Mouse (Mus musculus) layer of hippocampus, postnatal 14 days (tissue): ENCODE measurements at regions not wholly inside any gene's neighbourhood (a gene's known extent, or its start where the extent isn't known, plus 50 kb on each side); places are given as distances from the start of the nearest gene placed in this dataset.

ENCODE experiments used
- DNase-seq, 2 experiments: peaks; one replicate each; pipeline ENCODE4 v3.0.0; 2021 to 2022; ENCODE audit warnings: low spot score in 2 of 2, mixed read lengths in 1 of 2

DNA sequence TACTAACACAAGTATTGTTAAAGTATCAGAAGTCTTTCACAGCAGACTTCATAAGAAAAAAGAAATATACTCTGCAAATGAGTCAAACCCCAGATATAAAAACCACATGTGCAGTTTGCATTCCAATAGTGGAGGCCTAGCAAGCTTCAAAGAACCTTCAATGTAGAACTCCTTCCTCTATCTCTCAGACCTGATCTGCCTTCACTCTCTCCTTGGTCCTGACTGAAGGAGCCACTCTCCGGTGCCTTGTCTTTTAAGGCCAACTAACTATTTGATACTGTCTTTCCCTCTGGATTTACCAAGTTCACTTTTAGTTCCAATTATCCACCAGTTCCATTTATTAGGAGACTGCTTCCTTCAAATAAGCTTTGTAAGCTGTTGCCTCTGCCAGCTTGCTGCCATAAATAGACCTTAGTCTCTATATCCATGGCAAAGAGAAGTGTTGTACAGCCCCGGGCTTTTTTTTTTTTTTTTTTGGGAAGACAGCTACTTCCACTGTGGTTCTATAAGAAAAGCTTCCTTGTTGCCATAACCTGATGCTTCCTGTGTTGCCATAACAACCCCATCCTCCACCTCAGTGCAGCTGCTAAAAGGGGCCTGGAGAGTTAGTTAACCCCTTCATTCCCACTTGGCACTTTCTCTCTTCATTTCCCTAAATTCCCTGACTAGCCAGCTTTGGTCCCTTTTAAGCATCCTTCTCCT lies 266.5 kb upstream of the Tbl1xr1 start:
- peak in 1 of 2 experiments; percentile 22 for DNase-seq

DNA sequence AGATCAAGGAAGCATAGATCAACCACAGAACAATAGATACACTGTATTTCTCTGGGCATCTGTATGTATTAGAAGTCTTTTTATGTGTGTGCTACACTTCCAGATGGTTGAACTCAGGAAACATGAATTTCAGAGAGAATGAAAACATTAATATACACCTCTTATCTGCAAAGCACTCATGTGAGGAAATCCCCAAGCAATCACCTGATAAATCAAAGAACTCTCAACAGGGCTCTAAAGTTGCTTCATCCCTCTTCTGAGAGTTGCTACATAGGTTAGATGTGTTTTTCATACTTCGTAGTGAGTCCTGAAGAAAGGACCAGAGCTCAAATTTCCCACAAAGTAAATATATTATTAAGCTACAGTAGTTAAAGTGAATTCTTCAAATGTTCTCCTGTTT lies 263.1 kb upstream of the Tbl1xr1 start:
- DNase-seq = no peak

DNA sequence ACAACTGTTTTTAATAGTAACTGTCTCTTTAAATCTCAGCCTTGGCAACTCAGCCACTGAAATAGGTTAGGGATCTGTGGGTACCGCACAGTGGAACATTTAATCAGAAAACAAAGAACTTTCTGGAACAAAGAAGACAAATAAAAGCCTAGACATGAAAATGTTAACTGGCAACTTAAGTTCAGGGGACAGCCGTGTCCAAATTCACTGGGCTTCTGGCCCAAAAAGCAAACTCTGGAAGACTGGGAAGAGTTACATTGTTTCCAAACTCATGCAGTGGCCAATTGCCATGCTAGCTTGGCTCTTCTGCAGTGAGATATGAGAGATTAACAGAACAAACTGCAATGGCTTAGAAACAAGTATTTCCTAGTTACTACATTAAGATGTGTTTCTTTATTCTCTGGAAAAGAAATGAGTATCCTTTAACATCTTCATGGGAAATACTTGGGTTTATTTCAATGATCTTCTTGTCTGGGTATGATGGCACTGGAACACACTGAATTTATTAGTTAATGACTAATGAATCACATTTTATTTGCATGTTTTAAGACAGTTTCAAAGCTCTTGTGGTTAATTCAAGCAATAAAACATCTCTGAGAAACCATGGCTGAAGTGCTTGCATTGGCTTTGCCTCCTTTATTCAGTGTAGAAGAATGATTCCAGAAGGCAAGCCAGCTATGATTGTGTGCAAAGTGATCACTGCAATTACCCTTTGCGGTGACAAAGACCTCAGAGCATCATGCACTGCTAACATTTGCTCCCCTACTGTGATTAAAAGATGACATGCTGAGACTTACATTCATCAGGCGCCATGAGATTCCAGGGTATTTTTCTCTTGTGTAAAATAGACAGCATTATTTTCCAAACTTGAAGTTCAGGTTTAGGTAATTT lies 259.2 kb upstream of the Tbl1xr1 start:
- peak; percentile 23 to 66 for DNase-seq

DNA sequence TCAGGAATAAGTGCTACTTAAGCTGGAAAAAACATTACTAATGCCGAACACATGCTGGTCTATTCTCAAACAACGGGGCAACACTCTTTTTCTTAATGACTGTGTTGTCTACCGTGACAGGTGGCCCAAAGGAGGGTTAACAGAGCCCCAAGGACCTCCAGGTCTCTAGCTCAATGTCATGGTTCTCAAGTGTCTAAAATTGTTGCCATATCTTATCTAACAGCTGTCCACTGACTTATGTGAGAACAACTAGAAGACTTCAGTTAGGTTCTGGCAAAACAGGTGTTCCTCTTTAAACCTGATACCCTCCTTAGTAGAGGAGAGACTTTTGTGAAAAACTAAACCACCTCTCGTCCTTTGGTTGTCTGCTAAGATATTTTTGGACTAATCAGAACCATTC lies 257.4 kb upstream of the Tbl1xr1 start:
- DNase-seq = no peak

DNA sequence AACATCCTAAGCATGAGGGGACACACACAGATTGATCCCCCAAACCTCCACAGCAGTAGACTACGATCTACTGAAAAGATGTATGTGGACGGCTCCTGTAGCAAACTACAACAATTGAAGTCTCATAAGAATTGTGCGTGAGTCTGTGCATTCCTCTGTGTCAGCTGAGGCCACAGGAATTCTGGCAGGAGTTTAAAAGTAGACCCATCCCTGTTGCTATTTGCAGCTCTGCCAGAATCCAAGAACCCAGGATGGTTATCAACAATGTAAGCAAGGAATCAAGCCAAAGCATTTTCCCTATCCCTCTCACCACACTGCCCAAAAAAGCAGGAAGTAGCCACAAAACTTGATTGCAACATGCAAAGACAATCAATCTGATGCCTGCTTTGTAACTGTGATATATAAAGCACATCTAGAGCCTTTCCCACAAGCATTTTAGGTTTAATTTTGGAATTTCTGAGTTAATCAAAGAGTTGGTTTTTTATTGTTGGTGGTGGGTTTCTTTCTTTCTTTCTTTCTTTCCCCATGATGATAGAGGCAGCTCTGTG lies 256.3 kb upstream of the Tbl1xr1 start:
- DNase-seq = no peak

DNA sequence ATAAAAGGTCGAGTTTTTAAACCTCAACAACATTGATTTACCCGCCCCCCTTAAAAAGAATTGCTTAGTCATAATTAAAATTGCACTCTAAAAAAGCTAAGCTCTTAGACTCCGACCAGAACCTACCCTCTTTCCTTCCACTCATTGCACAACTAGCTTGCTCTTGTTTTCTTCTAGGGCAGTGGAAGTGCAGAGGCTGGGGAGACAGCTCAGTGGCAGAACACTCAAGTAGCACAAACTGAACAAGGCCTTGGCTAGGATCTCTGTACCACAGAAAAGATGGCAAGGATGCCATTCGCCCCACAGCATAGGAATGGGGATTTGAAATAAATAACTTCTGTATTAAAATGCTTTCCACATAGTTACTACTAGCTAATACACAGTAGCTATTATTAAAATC lies 253.8 kb upstream of the Tbl1xr1 start:
- DNase-seq = no peak

DNA sequence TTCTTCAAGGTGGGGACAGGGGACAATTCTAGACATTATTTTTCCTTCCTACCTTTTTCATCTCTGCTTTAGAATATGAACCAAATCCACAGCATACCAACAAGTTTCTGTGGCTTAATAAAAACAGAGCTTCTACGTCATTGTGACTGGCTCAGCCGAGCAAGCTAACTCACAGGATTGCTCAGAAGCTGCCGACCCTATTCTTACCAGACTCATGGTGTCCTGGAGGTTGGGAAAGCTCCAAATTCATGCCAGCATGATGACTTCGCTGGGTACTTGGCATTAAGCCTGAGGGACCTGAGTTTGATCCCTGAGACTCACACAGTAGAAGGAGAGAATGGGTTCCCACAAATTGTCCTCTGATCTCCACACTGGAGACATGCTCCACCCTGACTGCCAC lies 253.1 kb upstream of the Tbl1xr1 start:
- DNase-seq = no peak

DNA sequence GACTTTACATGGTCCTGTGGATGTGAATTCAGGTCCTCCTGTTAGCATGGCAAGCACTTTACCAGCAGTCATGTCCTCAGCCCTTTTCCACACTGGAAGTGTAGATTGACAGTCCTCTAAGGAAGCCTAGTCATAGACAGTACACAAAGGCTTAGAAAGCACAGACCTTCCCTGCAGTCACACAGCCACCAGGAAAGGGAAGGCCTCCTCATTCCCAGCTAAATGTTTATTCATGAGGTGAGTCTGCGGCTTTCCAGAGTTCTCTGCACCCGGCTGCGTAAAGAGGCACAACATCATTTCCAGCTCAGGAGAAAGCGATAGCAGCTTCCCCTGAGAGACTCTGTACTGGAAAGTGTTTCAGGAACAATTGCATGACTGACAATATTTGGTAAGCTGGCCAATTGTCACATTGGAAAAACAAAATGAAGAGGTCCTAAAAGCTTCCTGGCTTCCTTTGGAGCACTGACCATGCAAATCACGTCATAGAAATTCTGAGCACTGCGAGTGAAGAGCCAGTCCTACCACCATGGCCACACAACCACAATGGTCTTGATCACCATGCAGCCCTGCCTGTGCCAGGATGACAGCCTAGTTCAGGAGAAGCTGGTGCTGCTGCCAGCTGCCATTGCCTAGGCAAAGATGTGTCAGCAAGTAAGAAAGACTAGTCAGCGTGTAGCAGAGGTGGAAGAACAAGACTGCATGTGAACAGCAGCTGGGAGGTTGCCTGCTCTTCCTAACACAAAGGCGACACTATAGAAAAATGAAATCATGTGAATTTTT lies 252.2 kb upstream of the Tbl1xr1 start:
- DNase-seq = peak in 1 of 2 experiments; percentile 37

DNA sequence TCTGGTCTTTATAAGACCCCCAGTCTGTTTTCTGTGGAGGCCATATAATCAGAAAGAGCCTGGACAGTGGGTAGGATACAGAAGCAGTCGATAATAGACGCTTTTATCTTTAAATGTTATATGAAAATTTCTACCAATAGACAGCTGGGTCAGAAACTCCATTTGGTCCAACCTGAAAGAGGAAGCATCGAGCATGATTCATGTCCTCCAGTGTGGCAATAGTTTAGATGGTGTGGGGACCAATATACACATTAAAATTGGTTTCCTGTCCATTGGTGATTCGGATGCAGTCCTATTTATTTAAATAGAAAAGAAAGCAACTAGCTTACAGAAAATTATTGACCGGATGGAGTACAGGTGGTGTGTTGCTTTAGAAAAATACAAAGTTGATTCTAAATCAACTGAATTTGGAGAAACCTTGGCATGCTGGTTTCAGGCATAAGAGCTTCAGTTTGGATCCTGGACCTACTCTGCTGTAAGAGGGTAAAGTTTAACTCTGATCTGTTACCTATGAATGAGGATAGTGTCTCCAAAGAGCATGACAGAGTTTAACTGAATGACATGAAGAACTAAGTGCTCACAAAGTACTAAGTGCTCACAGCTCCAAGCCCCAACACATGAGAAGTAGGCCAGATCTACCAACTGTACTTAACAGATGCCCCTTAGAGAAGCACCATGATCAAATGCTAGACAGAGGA lies 251.4 kb upstream of the Tbl1xr1 start:
- DNase-seq = no peak

DNA sequence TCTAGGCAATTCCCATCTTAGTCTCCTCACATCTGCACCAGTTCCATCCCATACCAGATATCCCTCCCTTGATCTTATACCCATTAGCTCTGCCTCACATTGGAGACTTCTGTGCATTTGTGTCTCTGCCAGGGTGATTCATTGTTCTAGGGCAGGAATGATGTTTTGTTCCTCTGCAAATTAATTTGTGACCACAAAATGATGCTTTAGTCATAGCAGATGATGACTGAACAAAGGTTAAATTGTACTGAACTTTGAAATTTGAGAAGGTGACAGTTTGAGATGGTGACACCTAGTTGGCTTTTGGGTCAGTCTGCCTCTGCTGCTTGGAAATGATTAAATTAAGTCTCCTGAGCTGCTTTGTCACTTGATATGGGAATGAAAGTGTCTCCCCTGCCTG lies 248.8 kb upstream of the Tbl1xr1 start:
- DNase-seq = no peak

DNA sequence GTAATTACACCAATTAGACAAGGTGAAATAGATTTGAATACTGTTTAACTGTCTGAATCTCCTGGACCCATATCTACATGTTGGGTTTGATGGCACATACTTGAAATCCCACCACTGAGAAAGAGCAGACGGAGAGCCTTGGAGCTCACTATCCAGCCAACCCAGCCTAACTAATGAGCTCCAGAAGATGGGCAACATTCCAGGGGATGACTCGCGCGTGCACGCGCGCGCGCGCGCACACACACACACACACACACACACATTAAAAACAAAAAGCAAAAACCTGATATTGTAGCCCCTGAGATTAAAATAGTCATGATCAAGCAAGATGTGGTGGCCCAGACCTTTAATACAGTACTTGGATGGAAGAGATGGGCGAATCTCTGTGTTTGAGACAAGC lies 243.3 kb upstream of the Tbl1xr1 start:
- no peak for DNase-seq

DNA sequence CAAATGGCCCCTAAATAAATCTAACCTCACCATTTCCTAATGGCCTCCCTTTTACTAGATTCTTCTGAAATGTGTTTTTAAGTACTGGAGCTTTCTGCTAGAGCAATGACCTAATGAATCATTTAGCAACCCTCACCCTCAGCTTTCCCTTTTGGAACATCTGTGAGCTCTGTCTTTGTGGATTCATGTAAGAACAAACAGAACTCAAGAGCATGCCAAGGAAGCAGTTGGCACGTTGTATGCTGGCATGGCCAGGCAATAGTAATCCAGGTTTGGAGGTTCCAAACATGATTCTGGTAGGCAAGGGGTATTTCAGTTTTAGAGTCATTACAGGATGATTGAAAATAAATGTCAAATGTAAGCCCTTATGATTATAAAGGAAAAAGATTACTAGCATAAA lies 240.9 kb upstream of the Tbl1xr1 start:
- DNase-seq = peak in 1 of 2 experiments; percentile 54

DNA sequence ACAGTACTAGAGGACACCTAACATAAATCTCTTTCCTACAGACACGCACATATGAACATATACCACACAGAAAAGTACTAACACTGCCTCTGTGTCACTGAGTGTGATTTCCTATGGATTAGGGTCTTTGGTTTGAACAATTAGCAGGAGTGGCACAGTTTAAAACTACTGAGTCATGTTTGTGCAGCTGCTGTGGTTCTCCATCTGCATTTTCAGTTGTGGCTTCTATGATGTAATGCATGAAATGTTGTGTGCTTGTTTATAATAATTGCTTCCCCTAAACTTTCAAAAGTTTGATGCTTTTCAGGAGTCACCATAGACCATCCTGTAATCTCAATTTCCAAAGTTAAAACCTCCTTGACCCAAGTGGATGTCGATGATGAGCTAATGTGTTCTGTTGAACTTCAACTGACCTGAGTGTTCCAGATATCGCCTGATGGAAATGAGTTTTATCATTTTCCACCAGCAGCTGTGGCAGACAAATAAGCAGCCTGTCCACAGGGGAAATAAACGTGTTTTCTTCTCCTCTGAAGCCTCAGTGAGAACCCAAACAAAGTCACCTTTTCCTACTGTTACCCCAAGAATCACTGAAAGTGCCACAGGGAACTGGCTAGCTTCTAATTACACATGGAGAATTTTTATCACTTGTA lies 239.0 kb upstream of the Tbl1xr1 start:
- DNase-seq = no peak

DNA sequence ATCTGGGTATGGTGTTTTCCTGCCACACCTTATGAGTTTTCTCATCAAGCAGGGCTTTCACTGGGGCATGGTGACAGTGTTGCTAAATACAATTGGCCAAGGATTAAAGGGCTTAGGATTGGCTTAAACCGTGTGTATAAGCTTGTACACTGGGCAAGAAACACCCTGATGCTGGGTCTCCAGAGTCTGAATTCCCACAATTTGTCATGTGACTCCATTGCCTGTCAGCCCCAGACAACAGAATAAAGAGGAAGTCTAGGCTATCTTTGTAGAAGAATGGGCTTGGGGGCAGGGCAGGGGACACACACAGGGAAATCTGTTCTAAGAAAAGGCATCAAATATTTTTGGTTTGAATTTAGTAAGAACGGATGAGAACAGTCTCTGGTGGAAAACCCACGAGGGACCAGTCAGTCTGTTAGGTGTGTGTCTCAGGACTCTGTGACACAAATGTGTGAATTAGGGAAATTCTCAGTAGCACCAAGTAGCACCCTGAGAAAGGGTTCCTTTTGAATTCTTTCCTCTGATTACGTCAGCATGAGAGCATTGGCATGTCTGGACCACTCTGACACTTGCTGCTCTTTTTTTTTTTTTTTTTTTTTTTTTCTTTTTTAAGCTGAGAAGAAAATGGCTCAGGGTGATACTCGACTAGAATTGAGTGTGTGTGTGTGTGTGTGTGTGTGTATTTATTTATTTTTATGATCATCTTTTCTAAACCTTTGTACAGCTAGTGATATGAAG lies 235.5 kb upstream of the Tbl1xr1 start:
- DNase-seq = no peak

DNA sequence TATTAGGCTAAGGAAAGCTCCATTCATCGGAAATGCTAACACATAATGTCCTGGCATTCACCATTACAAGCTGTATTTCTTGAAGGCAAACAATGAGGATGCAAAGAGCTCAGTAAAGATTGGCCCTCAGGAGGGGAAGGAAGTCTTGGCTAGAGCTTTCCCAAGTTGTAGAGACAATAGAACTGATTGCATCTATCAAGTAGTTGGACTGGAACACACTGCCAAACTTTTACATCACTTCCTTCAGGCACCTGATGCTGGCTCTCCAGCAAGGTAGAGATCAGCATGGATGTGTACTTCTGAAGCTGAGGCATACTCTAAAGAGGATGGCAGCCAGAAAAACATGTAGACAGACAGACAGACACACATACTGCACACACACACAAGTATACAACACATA lies 234.9 kb upstream of the Tbl1xr1 start:
- no peak for DNase-seq

DNA sequence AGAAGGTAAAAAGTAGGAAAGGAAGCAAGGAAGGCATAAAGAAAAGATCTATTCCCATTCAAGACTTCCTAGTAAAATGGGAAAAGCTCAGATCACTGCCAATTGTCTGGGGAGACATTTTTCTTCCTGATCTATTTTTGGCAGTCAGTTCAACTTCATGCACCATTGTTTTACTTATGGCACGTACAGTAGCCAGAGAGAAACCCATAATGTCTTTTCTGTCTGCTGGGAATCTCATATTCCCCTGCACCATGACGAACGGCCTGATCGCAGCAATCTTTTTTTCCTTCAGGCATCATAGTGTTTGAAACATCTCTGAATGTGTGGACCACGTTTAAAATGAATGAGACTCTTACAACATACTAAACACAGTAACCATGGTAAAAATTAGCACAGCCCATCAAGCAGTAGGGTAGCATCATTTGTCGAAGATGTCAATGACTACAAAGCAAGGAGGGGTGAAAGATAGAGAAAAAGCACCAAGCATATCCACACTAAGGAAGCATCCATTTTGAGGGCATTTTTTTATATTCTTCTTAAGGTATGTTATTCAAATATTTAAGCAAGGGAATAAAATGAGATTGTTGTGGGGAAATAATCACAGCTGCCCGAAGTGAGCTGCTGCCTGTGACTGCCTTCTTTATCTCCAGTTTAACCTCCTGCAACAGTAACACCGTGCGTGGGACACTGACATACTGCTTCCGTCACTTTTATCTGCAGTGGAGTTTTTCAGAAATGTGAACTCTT lies 233.7 kb upstream of the Tbl1xr1 start:
- no peak for DNase-seq

DNA sequence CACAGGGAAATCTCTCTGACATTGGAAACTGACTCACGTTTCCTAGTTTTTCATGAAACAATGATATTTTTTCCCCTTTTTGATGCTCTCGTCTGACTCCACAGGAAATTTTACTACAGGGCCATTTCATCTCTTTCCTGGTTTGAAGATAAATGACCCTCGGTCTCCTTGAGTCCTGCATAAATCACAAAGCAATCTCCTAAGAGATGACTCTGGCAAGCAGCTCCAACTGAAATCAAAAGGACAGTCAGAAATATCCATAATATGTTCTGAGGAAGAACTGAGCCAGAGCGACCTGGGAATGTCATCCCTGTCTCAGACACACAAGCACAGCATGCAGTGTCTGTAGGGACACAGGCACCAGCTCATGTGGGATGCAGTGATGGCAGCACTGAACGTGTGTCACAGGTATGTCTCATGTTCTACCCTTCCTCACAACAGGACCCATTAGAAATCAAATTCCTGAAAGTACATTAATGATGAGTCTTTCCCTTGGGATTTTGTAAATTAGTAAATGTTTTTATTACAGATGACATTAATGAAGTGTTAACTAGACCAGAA lies 233.1 kb upstream of the Tbl1xr1 start:
- DNase-seq = no peak

DNA sequence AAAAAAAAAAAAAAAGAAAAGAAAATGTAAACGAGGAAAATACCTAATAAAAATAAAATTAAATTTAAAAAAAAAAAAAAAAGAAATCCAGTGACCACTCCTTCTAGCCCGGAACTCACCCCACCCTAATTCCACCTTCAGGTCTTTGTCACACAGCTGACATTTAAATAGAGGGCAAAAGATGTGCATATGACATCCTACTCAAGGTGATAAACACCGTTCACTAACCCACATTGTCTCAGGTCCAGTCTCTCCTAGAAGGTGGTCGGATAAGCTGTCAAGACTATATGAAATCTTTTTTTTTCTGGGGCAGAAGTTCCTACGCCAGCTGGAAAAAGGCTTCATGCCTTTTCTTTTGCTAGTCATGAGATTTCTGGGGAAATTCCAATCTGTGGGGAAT lies 226.6 kb upstream of the Tbl1xr1 start:
- no peak for DNase-seq

DNA sequence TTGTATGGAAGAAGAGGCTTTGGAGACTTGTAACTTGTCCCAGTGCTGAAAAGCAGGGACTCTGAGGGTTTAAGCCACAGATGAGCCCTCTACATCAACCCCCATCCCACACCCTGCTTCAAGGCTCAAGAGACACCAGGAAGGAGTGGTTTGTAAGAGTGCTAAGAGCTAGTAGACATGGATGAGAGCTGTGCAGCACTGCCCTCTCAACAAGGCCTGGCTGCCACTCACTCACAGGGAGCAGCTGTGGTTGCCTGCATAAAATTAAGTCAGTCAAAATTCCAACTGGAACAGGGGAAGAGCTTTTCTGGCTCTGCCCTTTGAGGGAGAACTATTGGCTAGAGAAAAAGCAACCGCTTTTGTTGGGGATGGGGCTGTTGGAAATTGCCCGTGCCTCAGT lies 225.5 kb upstream of the Tbl1xr1 start:
- no peak for DNase-seq
